Mouse (Mus musculus) right cerebral cortex, adult 2 months (tissue): ENCODE data around the gene Cnot1.

Source experiments
- DNase-seq, 2 experiments: peaks; one replicate each; pipeline ENCODE4 v3.0.0; 2021 to 2022; ENCODE audit warnings: low spot score in 2 of 2

Gene Cnot1

DNA sequence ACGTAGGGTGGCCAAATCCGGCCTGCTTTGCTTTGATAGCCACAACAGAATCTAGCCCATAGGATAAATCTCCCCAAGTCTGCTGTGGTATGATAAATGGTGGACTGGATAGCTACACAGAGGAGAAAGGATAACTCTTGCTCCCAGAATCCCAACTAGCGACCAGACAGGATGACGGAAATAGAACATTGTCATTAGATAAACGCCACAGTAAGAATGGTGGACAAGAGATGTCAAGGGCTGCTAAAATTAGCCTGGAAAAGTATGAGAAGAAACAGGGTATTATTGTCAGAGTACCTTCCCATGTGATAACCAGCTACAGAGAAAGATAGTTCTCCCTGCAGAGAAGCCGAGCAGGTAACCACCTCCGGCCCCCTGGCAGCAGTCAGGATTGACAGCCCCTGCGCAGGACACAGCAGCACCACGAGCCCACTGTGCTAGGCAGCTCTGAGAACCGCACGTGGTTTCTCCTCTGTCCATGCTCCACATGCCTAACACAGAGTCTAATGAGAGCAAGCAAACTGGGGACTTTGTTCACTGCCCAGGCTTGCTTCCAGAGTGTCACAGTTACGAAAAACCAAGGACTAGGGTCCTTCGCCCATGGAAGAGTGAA is 116.2 kb downstream of the Cnot1 start:
- no peak for DNase-seq

DNA sequence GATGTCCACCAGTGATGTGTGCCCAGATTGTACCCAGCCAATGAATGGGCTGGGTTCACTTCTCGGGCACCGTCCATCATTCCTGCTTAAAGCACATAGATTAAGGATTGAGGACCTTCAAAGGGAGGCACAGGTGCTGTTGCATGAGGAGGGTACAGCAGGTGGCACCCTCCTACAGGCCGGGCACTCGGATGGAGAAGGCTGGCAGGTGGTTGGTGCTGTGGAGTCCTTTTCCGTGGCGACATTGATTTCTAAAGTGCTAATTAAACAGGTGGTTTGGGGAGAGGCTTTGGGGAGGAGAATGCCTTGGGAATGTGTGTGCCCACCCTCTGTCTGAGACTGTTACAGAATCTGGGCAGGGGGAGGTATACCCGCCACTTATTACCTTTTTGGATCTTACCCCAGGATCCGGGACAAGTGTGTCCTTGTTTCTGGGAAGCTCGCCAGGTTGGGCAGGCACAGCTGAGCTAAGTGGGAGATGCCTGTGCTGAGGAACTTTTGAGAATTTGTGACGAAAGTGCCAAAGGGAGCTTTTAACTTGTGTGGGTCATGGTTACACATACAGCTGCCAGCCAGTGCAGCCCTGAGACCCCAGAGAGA is 119.1 kb downstream of the Cnot1 start:
- DNase-seq, result peak in 1 of 2 experiments; percentile 77

DNA sequence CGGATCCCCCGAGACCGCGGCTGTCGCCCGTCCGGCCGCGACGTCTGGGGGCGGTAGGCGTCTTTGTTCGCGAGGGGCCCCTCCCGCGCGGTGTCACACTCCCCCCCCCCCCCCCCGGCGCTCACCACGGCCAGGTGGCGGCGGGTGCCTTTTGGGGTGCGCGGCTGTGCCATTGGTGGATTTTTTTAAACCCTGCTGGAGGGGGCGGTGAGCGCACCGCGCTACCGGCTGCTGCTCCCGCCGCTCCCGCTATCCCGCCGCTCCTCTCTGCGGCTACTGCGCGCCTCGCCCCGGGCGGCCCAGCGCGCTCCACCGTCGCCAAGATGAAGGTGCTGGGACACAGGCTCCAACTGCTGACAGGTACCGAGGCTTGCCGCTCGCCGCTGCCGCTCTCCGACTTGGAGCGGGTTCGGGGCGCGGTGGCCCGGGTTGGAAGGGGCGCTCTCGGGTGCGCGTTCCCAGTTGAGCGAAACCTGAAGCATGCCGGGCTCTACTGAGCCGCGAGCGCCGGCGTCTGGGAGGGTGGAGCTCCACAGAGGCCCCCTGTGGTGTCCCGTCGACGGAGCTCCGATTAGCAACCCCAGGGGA is 129.1 kb downstream of the Cnot1 start:
- peak; percentile 55 to 60 for DNase-seq

DNA sequence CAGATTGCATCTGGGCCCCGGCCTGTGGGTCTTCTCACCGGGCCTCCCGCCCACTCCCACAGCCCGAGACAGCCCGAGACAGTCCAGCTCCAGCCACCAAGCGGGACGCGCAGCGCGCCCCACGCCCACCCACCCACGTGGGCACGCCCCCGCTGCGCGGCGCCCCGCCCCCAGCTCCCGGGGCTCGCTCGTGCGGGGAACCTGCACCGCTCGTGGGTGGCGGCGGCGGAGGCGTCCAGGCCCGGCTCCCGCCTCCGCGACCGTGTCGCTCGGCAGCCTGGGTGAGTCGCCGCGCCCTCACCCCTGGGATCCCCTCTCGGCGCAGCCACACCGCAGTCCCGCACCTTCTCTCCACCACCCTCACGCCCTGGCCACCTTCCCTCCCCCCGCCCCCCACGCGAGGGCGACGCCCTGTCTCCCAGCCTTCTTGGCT is 129.7 kb downstream of the Cnot1 start:
- no peak for DNase-seq

DNA sequence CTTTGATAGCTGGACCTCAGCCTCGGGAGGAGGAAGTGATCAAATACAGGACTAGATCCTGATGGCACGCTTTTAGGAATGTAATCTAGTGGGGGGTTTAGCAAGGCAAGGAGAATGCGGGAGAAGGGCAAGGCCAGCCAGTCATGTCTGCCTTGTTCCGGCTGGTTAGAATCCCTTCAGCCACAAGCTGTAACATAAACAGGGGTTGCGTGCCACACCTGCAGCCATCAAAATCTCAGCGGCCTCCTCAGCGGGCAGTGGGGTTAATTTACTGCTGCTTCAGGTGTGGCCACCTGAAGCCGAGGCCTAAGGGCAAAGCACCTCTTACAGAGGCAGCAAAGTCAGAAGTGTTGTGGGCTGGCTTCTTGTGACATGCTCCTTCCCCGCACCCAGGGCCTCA is 130.6 kb downstream of the Cnot1 start, which contains the start of gene Ndrg4:
Ndrg4 (plus strand) TSS at position 350 of the 400 bp plus-strand sequence.
- no peak for DNase-seq

DNA sequence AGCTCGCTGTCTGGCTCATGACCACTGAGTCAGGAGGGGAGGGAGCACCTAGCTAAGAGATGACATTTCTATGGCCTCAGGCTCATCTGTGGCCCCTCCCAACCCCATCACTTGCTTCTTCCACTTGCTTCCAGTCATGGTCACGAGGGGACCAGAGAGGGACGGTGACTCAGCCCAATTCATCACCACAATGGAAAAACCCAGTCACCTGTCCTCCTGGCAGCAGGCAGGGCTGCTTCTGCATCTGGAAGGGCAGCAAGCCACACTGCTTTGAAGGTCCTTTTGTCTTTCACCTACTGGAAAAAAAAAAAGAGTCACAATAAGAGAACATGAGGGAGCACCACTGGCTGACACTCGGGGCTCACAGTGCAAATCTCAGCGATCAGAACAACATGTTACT is 134.5 kb downstream of the Cnot1 start:
- DNase-seq, result no peak

DNA sequence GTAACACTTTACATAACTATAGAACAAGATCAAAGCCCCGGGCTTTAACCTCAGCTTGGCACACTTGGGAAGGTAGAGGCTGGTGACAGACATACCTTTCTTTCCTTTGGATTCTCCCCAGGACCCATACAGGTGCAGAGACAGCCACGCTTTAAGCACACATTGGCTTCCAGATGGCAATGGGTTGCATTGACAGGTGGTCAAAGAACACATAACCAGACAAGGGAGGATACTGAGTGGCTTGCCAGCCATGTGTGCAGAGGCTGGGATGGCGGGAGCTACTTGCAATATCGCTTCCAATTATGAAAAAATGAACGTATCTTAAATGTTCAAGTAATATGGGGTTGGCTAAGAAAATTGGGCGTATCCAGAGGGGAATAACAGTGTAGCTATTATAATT is 135.4 kb downstream of the Cnot1 start:
- DNase-seq, result no peak

DNA sequence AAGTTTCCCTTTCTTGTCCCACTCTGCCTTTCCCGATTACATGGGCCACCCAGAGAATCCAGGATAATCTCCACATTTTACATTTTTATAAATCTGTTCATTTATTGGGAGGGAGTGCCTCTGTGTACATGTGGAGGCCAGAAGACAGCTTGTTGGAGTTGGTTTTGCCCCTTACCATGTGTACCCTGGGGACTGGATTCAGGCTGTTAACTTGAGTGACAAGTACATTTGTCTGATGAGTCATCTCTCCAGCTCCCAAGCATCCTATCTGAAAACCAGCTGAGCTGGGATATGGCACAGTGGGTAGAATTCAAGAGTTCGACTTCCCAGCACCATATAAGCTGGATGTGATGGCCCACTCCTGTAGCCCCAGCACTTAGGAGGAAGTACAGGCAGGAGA is 137.3 kb downstream of the Cnot1 start:
- DNase-seq, result no peak
